Mouse (Mus musculus) embryonic fibroblast, embryonic 13.5 days (primary cell): ENCODE measurements around the gene Clstn2.

ENCODE experiments used
- CTCF ChIP-seq: IDR thresholded peaks from 2 replicates; pipeline ENCODE4 v1.5.1; 2011; ENCODE audit warnings: mild to moderate bottlenecking, control low read depth, low read length, moderate library complexity, borderline replicate concordance; ENCODE audit not compliant: insufficient read depth
- POLR2A ChIP-seq: IDR thresholded peaks from 2 replicates; pipeline ENCODE4 v1.6.1; 2011; ENCODE audit warnings: low read depth, mild to moderate bottlenecking, control low read depth, low read length, moderate library complexity

DNA sequence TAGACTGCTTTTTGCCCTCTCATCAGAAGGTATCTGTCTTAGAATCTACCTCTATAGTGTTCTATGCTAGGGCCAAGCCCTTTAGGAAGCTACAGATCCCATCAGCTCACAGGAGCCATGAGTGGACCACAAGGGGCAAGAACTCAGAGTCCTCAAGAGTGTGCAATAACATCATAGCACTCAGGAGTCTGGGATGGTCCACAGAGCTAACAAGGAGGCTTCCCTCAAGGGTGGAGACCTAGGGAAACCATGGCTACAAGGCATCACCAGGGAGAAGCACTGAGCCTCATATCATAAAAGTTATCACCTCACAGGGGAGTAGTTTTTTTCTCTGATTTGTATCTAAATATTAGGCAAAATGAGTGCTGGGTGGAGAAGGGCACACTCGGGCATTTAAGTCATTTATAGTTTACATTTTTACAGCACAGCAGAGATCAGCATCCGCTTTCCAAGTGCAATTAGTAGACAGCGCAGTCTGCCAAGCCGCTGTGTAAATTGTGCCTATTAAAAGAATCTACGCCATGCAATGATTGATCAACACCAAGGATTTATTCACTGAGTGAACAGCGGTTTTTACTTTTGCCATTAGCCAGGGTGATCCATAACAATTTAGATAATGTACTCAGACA, 82.5 kb downstream of the Clstn2 start:
- TF ChIP-seq CTCF (no peak), POLR2A (no peak)
